ENCODE assay signal across 8 mouse cellular contexts in genomic region chr10:80018739-80019297, GRCm38 (mm10). TPM values are rescaled to one million over a fixed set of nuclear protein-coding genes. Genes with fewer than 3 reads are reported as not detected.
A peak's percentile ranks its signal among the peaks of the same experiment; 100 is the strongest.
DNase-seq lines count a peak whose midpoint lies in the region; ATAC-seq and TF ChIP-seq lines count a peak whose summit lies in the region.

No protein-coding gene starts in this region.

- peak overlapping the region; percentile 58 for H3K27ac ChIP-seq in kidney, adult 2 months (ENCODE audit: insufficient read depth, low read depth, low read length)
- no peak overlapping the region for H3K27ac ChIP-seq in embryonic facial prominence, embryonic 11.5 days (replicated peaks; ENCODE audit: low read depth, low read length)
- H3K27ac ChIP-seq in kidney, embryonic 16.5 days (ENCODE audit: low read length): peak overlapping the region; percentile 71
- H3K27ac ChIP-seq in macrophage: peak overlapping the region; percentile 97

- peak overlapping the region; percentile 47 for H3K9ac ChIP-seq in embryonic facial prominence, embryonic 11.5 days (replicated peaks; ENCODE audit: low read length)
- H3K9ac ChIP-seq in kidney, embryonic 16.5 days (replicated peaks; ENCODE audit: low read length): peak overlapping the region; percentile 48

- peak overlapping the region; percentile 5 for H3K4me2 ChIP-seq in embryonic facial prominence, embryonic 11.5 days (ENCODE audit: low read depth, low read length)
- peak overlapping the region; percentile 49 for H3K4me2 ChIP-seq in kidney, embryonic 16.5 days (replicated peaks; ENCODE audit: low read depth, low read length)

- no peak for ATAC-seq in embryonic facial prominence, embryonic 11.5 days (replicated peaks; ENCODE audit: insufficient number of reproducible peaks, low FRiP score, low TSS enrichment, low read depth)
- peak; percentile 67 for ATAC-seq in kidney, embryonic 16.5 days (ENCODE audit: low FRiP score, low TSS enrichment)
- no peak for ATAC-seq in cerebellum, adult (ENCODE audit: insufficient number of reproducible peaks, low FRiP score, low TSS enrichment)

- TF ChIP-seq POLR2A in kidney, adult 2 months (IDR thresholded peaks at IDR 0.05; ENCODE audit: low read depth, low read length): no peak

- no peak overlapping the region for H3K4me3 ChIP-seq in kidney, adult 2 months (ENCODE audit: insufficient read depth, low read depth, low read length)
- no peak overlapping the region; the same call in 1 of the 2 replicates for H3K4me3 ChIP-seq in embryonic facial prominence, embryonic 11.5 days (ENCODE audit: low read depth, low read length)
- peak overlapping the region; percentile 41 for H3K4me3 ChIP-seq in kidney, embryonic 16.5 days (ENCODE audit: low read length)
- H3K4me3 ChIP-seq in macrophage (ENCODE audit: inconsistent target): peak overlapping the region; percentile 90

- H3K79me2 ChIP-seq in macrophage (ENCODE audit: inconsistent target): peaks cover 74% of the 10 kb centered on the region

- H3K36me3 ChIP-seq in kidney, adult 2 months (ENCODE audit: control insufficient read depth, insufficient read depth, low read length): no peaks in the 10 kb centered on the region
- H3K36me3 ChIP-seq in embryonic facial prominence, embryonic 11.5 days (replicated peaks; ENCODE audit: control insufficient read depth, insufficient read depth, low read depth, low read length): no peaks in the 10 kb centered on the region
- H3K36me3 ChIP-seq in kidney, embryonic 16.5 days (ENCODE audit: insufficient read depth, low read length): no peaks in the 10 kb centered on the region
- peaks cover 46% of the 10 kb centered on the region; the same call in 1 of the 2 replicates for H3K36me3 ChIP-seq in macrophage (ENCODE audit: inconsistent target)

- peak; percentile 65 for DNase-seq in kidney, adult 2 months
- no peak for DNase-seq in kidney, postnatal 14 days
- DNase-seq in embryonic facial prominence, embryonic 11.5 days (ENCODE audit: low spot score): peak; percentile 36
- DNase-seq in thymus, postnatal 25 days: peak; percentile 75
- DNase-seq in frontal cortex, postnatal 10 days (ENCODE audit: low spot score in 2 of 2): no peak

- TF ChIP-seq CTCF in kidney, adult 2 months (conservative IDR thresholded peaks at IDR 0.05; ENCODE audit: insufficient read depth, insufficient read length, low read depth, low read length): 0 out of 2 replicates have a peak, but pooled peaks have one; percentile 4

- H3K27me3 ChIP-seq in kidney, adult 2 months (replicated peaks; ENCODE audit: control insufficient read depth, insufficient read depth, low read length): no peaks in the 10 kb centered on the region
- H3K27me3 ChIP-seq in embryonic facial prominence, embryonic 11.5 days (ENCODE audit: control insufficient read depth, insufficient read depth, low read length): peaks cover 17% of the 10 kb centered on the region
- H3K27me3 ChIP-seq in kidney, embryonic 16.5 days (ENCODE audit: insufficient read depth, low read length): peaks cover 23% of the 10 kb centered on the region

- no peaks in the 10 kb centered on the region for H3K4me1 ChIP-seq in kidney, adult 2 months (ENCODE audit: control insufficient read depth, insufficient read depth, low read length)
- H3K4me1 ChIP-seq in embryonic facial prominence, embryonic 11.5 days (ENCODE audit: control insufficient read depth, insufficient read depth, low read length): peaks cover 4% of the 10 kb centered on the region
- H3K4me1 ChIP-seq in kidney, embryonic 16.5 days (ENCODE audit: insufficient read depth, low read length): peaks cover 19% of the 10 kb centered on the region

- 14% methylated on average over 14 of the region's 15 CpGs for WGBS in kidney, adult 2 months
- 6% methylated on average over 14 of the region's 15 CpGs for WGBS in embryonic facial prominence, embryonic 11.5 days
- WGBS in kidney, embryonic 16.5 days: 5% methylated on average over 12 of the region's 15 CpGs
- 20% methylated on average over 10 of the region's 15 CpGs for WGBS in macrophage (ENCODE audit: missing documents)

- no peaks in the 10 kb centered on the region for H3K9me3 ChIP-seq in embryonic facial prominence, embryonic 11.5 days (replicated peaks; ENCODE audit: control insufficient read depth, low read length)
- no peaks in the 10 kb centered on the region for H3K9me3 ChIP-seq in kidney, embryonic 16.5 days (ENCODE audit: low read length)

RNA-seq across cellular contexts. Expression of gene Arhgap45, which starts 2.4 kb away (rescaled TPM):
- 9.6 and 25.5 TPM in 2 replicates for polyA plus RNA-seq in kidney, adult 2 months (2012; rRNA removed)
- 5.2 and 6.7 TPM in 2 replicates for polyA plus RNA-seq in embryonic facial prominence, embryonic 11.5 days (2014; fragmentation: Nextera tagmentation; extraction: Ambion mirVana)
- polyA plus RNA-seq in kidney, embryonic 16.5 days (2015; fragmentation: Nextera tagmentation; extraction: Ambion mirVana): 10.5 and 11.3 TPM in 2 replicates
- total RNA-seq in macrophage (2018; cell fraction: chromatin; rRNA removed): 100 to 1,000 TPM in 23 of 26 experiments, 10 to 100 TPM in 3; 60.1 to 650 (median 256) TPM
- 100 to 1,000 TPM in 7 of 26 experiments, 10 to 100 TPM in 19; 38.3 to 135 (median 73.0) TPM for total RNA-seq in macrophage (2018; cell fraction: cytosol; rRNA removed)
- total RNA-seq in macrophage (2018; cell fraction: nucleus; rRNA removed): 100 to 1,000 TPM in 19 of 26 experiments, 10 to 100 TPM in 7; 53.9 to 429 (median 152) TPM
- polyA plus RNA-seq in macrophage (2018): 56.2 to 124 TPM (median 74.2 TPM) in 3 replicates

RNA-seq across cellular contexts. Expression of gene Polr2e, which starts 20.8 kb away (rescaled TPM):
- polyA plus RNA-seq in kidney, adult 2 months (2012; rRNA removed): 230 and 235 TPM in 2 replicates
- 266 and 287 TPM in 2 replicates for polyA plus RNA-seq in embryonic facial prominence, embryonic 11.5 days (2014; fragmentation: Nextera tagmentation; extraction: Ambion mirVana)
- 242 and 248 TPM in 2 replicates for polyA plus RNA-seq in kidney, embryonic 16.5 days (2015; fragmentation: Nextera tagmentation; extraction: Ambion mirVana)
- total RNA-seq in macrophage (2018; cell fraction: chromatin; rRNA removed): 10 to 100 TPM in 15 of 26 experiments, 1 to 10 TPM in 11; 2.7 to 32.6 (median 15.8) TPM
- total RNA-seq in macrophage (2018; cell fraction: cytosol; rRNA removed): 10 to 100 TPM; 24.1 to 50.6 (median 34.6) TPM
- total RNA-seq in macrophage (2018; cell fraction: nucleus; rRNA removed): 10 to 100 TPM in 17 of 26 experiments, 1 to 10 TPM in 9; 5.7 to 31.9 (median 11.6) TPM
- polyA plus RNA-seq in macrophage (2018): 51.6 to 65.8 TPM (median 54.3 TPM) in 3 replicates

RNA-seq across cellular contexts. Expression of gene Abca7, which starts 22.5 kb away (rescaled TPM):
- 10.6 and 11.8 TPM in 2 replicates for polyA plus RNA-seq in kidney, adult 2 months (2012; rRNA removed)
- polyA plus RNA-seq in embryonic facial prominence, embryonic 11.5 days (2014; fragmentation: Nextera tagmentation; extraction: Ambion mirVana): 0.98 and 1.3 TPM in 2 replicates
- 4.2 and 4.4 TPM in 2 replicates for polyA plus RNA-seq in kidney, embryonic 16.5 days (2015; fragmentation: Nextera tagmentation; extraction: Ambion mirVana)
- 10 to 100 TPM; 13.8 to 55.3 (median 40.0) TPM for total RNA-seq in macrophage (2018; cell fraction: chromatin; rRNA removed)
- total RNA-seq in macrophage (2018; cell fraction: cytosol; rRNA removed): 1 to 10 TPM; 2.5 to 9.0 (median 5.6) TPM
- 10 to 100 TPM in 25 of 26 experiments, 1 to 10 TPM in 1; 8.8 to 34.3 (median 23.0) TPM for total RNA-seq in macrophage (2018; cell fraction: nucleus; rRNA removed)
- 3.3 to 10.6 TPM (median 4.0 TPM) in 3 replicates for polyA plus RNA-seq in macrophage (2018)

RNA-seq across cellular contexts. Expression of gene Gpx4, which starts 28.1 kb away (rescaled TPM):
- polyA plus RNA-seq in kidney, adult 2 months (2012; rRNA removed): 1,431 and 1,557 TPM in 2 replicates
- polyA plus RNA-seq in embryonic facial prominence, embryonic 11.5 days (2014; fragmentation: Nextera tagmentation; extraction: Ambion mirVana): 515 and 565 TPM in 2 replicates
- 617 and 706 TPM in 2 replicates for polyA plus RNA-seq in kidney, embryonic 16.5 days (2015; fragmentation: Nextera tagmentation; extraction: Ambion mirVana)
- 100 to 1,000 TPM in 8 of 26 experiments, 10 to 100 TPM in 18; 25.2 to 137 (median 85.2) TPM for total RNA-seq in macrophage (2018; cell fraction: chromatin; rRNA removed)
- 100 to 1,000 TPM; 389 to 647 (median 497) TPM for total RNA-seq in macrophage (2018; cell fraction: cytosol; rRNA removed)
- 100 to 1,000 TPM in 20 of 26 experiments, 10 to 100 TPM in 6; 53.9 to 194 (median 123) TPM for total RNA-seq in macrophage (2018; cell fraction: nucleus; rRNA removed)
- 427 to 512 TPM (median 481 TPM) in 3 replicates for polyA plus RNA-seq in macrophage (2018)

RNA-seq across cellular contexts. Expression of gene Cnn2, which starts 30.4 kb away (rescaled TPM):
- 52.3 and 55.5 TPM in 2 replicates for polyA plus RNA-seq in kidney, adult 2 months (2012; rRNA removed)
- polyA plus RNA-seq in embryonic facial prominence, embryonic 11.5 days (2014; fragmentation: Nextera tagmentation; extraction: Ambion mirVana): 255 and 271 TPM in 2 replicates
- 309 and 332 TPM in 2 replicates for polyA plus RNA-seq in kidney, embryonic 16.5 days (2015; fragmentation: Nextera tagmentation; extraction: Ambion mirVana)
- 10 to 100 TPM in 1 of 26 experiments, 1 to 10 TPM in 15, under 1 TPM in 10; 0.44 to 23.6 (median 1.4) TPM for total RNA-seq in macrophage (2018; cell fraction: chromatin; rRNA removed)
- 1 to 10 TPM; 2.0 to 8.6 (median 4.4) TPM for total RNA-seq in macrophage (2018; cell fraction: cytosol; rRNA removed)
- total RNA-seq in macrophage (2018; cell fraction: nucleus; rRNA removed): 1 to 10 TPM in 24 of 26 experiments, under 1 TPM in 2; 0.29 to 5.9 (median 2.2) TPM
- polyA plus RNA-seq in macrophage (2018): 4.0 to 9.8 TPM (median 4.7 TPM) in 3 replicates

Comparison
In these comparisons a context has a peak if more than half of its experiments do, and no peak if none do; other contexts are left out.
1. DNase-seq: peak in kidney, adult 2 months (single experiment), embryonic facial prominence, embryonic 11.5 days (single experiment) and thymus, postnatal 25 days (single experiment); none in kidney, postnatal 14 days (single experiment) and frontal cortex, postnatal 10 days (0 of 2).
2. H3K4me3 ChIP-seq: peak in kidney, embryonic 16.5 days (single experiment) and macrophage (single experiment); none in kidney, adult 2 months (single experiment) and embryonic facial prominence, embryonic 11.5 days (single experiment).